Comparison of ENCODE assay signal across 8 mouse cellular contexts in genomic region chr8:48775531-48776037, GRCm38 (mm10).
DNase-seq lines count a peak whose midpoint lies in the region; ATAC-seq lines count a peak whose summit lies in the region.
"Had no signal": no experiment of that assay in that cellular context is flagged by ENCODE, and none has a peak within 500 bp of the region (broad histone marks: within the 10 kb centered on the region; RNA-seq: fewer than 3 reads in every experiment).

No protein-coding gene starts in this region.

- no peaks in the 10 kb centered on the region for H3K27me3 ChIP-seq in embryonic facial prominence, embryonic 15.5 days
- H3K27me3 ChIP-seq in limb, embryonic 11.5 days (ENCODE audit: control insufficient read depth, insufficient read depth, low read length): no peaks in the 10 kb centered on the region
- H3K27me3 ChIP-seq in stomach, embryonic 14.5 days (ENCODE audit: control insufficient read depth, insufficient read depth, low read length): no peaks in the 10 kb centered on the region
- H3K27me3 ChIP-seq: limb, embryonic 15.5 days had no signal

- no peak for ATAC-seq in embryonic facial prominence, embryonic 15.5 days (ENCODE audit: insufficient number of reproducible peaks, low FRiP score, low TSS enrichment, low read depth)
- peak; percentile 55; the same call in 1 of the 2 replicates for ATAC-seq in limb, embryonic 11.5 days (ENCODE audit: insufficient number of reproducible peaks, low FRiP score, low TSS enrichment, low read depth)
- ATAC-seq in stomach, embryonic 14.5 days (ENCODE audit: insufficient number of reproducible peaks, insufficient read depth, low FRiP score, low read depth): peak; percentile 18; the same call in 1 of the 2 replicates

- peak overlapping the region; percentile 4; the same call in 1 of the 2 replicates for H3K4me3 ChIP-seq in embryonic facial prominence, embryonic 15.5 days (replicated peaks)
- H3K4me3 ChIP-seq in limb, embryonic 11.5 days (ENCODE audit: low read depth, low read length): no peak overlapping the region
- no peak overlapping the region for H3K4me3 ChIP-seq in stomach, embryonic 14.5 days (ENCODE audit: low read depth, low read length)
- H3K4me3 ChIP-seq: limb, embryonic 15.5 days had no signal

- no peak overlapping the region for H3K27ac ChIP-seq in embryonic facial prominence, embryonic 15.5 days (replicated peaks)
- 0 out of 2 replicates have a peak overlapping the region, but pooled peaks have one; percentile 0 for H3K27ac ChIP-seq in limb, embryonic 11.5 days (replicated peaks; ENCODE audit: low read depth, low read length)
- H3K27ac ChIP-seq in stomach, embryonic 14.5 days (ENCODE audit: low read length): no peak overlapping the region
- H3K27ac ChIP-seq: limb, embryonic 15.5 days had no signal

- peaks cover 12% of the 10 kb centered on the region for H3K4me1 ChIP-seq in embryonic facial prominence, embryonic 15.5 days
- peaks cover 8% of the 10 kb centered on the region; the same call in 1 of the 2 replicates for H3K4me1 ChIP-seq in limb, embryonic 11.5 days (ENCODE audit: control insufficient read depth, insufficient read depth, low read length)
- H3K4me1 ChIP-seq in stomach, embryonic 14.5 days (ENCODE audit: control insufficient read depth, insufficient read depth, low read length): no peaks in the 10 kb centered on the region

- H3K9me3 ChIP-seq in embryonic facial prominence, embryonic 15.5 days (replicated peaks): no peaks in the 10 kb centered on the region
- H3K9me3 ChIP-seq in limb, embryonic 11.5 days (ENCODE audit: control insufficient read depth, low read length): no peaks in the 10 kb centered on the region
- no peaks in the 10 kb centered on the region for H3K9me3 ChIP-seq in stomach, embryonic 14.5 days (ENCODE audit: control insufficient read depth, low read depth, low read length)
- H3K9me3 ChIP-seq: limb, embryonic 15.5 days had no signal

- peak; percentile 8 to 45 for DNase-seq in left cerebral cortex, postnatal 25 days (ENCODE audit: low spot score in 2 of 2)
- no peak for DNase-seq in left cerebral cortex, adult 8-10 months (ENCODE audit: low spot score in 2 of 2)
- DNase-seq in limb, embryonic 11.5 days (ENCODE audit: low spot score): peak; percentile 52
- DNase-seq in liver: no peak
- no peak for DNase-seq in adrenal gland, adult 8-10 months

- no peaks in the 10 kb centered on the region for H3K36me3 ChIP-seq in embryonic facial prominence, embryonic 15.5 days
- no peaks in the 10 kb centered on the region for H3K36me3 ChIP-seq in limb, embryonic 11.5 days (ENCODE audit: control insufficient read depth, insufficient read depth, low read length)
- no peaks in the 10 kb centered on the region for H3K36me3 ChIP-seq in stomach, embryonic 14.5 days (ENCODE audit: control insufficient read depth, insufficient read depth, low read length)
- H3K36me3 ChIP-seq: limb, embryonic 15.5 days had no signal

- H3K9ac ChIP-seq in embryonic facial prominence, embryonic 15.5 days: no peak overlapping the region
- H3K9ac ChIP-seq in limb, embryonic 11.5 days (ENCODE audit: low read length): no peak overlapping the region
- no peak overlapping the region for H3K9ac ChIP-seq in stomach, embryonic 14.5 days (replicated peaks; ENCODE audit: low read depth, low read length)
- H3K9ac ChIP-seq: limb, embryonic 15.5 days had no signal

- peak overlapping the region; percentile 34 for H3K4me2 ChIP-seq in embryonic facial prominence, embryonic 15.5 days (replicated peaks)
- H3K4me2 ChIP-seq in limb, embryonic 11.5 days (ENCODE audit: low read depth, severe bottlenecking): peak overlapping the region; percentile 18; the same call in 1 of the 2 replicates
- no peak overlapping the region; the same call in 1 of the 2 replicates for H3K4me2 ChIP-seq in stomach, embryonic 14.5 days (replicated peaks; ENCODE audit: low read depth, low read length)
- H3K4me2 ChIP-seq: limb, embryonic 15.5 days had no signal

- intact Hi-C loops in left cerebral cortex, postnatal 25 days (cut with DNase I): no loop called here

- WGBS in embryonic facial prominence, embryonic 15.5 days: 14% methylated on average over 9 of the region's 9 CpGs
- 9% methylated on average over 9 of the region's 9 CpGs for WGBS in limb, embryonic 11.5 days
- WGBS in stomach, embryonic 14.5 days: 16% methylated on average over 9 of the region's 9 CpGs

Comparison
In these comparisons a context has a peak if more than half of its experiments do, and no peak if none do; other contexts are left out.
1. DNase-seq: peak in left cerebral cortex, postnatal 25 days (2 of 2) and limb, embryonic 11.5 days (single experiment); none in left cerebral cortex, adult 8-10 months (0 of 2), liver (single experiment) and adrenal gland, adult 8-10 months (single experiment).